Mouse (Mus musculus): ENCODE data around the gene Cers3.

Gene Cers3

GRCm38 (mm10) chr7:66843846-66844245 lies 100.5 kb downstream of the Cers3 start:
- peak in 1 of 2 experiments; percentile 58 for DNase-seq

GRCm38 (mm10) chr7:66846582-66846981 lies 103.3 kb downstream of the Cers3 start:
- DNase-seq = no peak

- no peak for DNase-seq
Measured at GRCm38 (mm10) chr7:66847299-66847698, 104.0 kb downstream of the Cers3 start.

- no peak for DNase-seq
Measured at GRCm38 (mm10) chr7:66849316-66849715, 106.0 kb downstream of the Cers3 start.

- peak; percentile 34 to 84 for DNase-seq
Measured at GRCm38 (mm10) chr7:66852164-66852563, 108.9 kb downstream of the Cers3 start.

GRCm38 (mm10) chr7:66857610-66858009 lies 114.3 kb downstream of the Cers3 start:
- DNase-seq = no peak

GRCm38 (mm10) chr7:66858247-66859075 lies 115.2 kb downstream of the Cers3 start:
- no peak for DNase-seq

GRCm38 (mm10) chr7:66859220-66859619 lies 115.9 kb downstream of the Cers3 start:
- DNase-seq = no peak

GRCm38 (mm10) chr7:66866944-66867718 lies 123.8 kb downstream of the Cers3 start:
- peak in 1 of 2 experiments; percentile 46 for DNase-seq

- peak; percentile 48 to 88 for DNase-seq
Measured at GRCm38 (mm10) chr7:66867719-66868501, 124.6 kb downstream of the Cers3 start.

- peak; percentile 28 to 86 for DNase-seq
Measured at GRCm38 (mm10) chr7:66871520-66871919, 128.2 kb downstream of the Cers3 start.

GRCm38 (mm10) chr7:66871940-66872511 lies 128.7 kb downstream of the Cers3 start:
- peak; percentile 36 to 68 for DNase-seq

- DNase-seq = no peak
Measured at GRCm38 (mm10) chr7:66873235-66873634, 129.9 kb downstream of the Cers3 start.
